Mouse (Mus musculus) MEL (cell line): ENCODE results near the gene Sec1.

Source experiments
- CHD2 ChIP-seq: IDR thresholded peaks from 2 replicates; pipeline ENCODE4 v1.6.1; 2011; ENCODE audit warnings: low read length, improper control_type of control experiment
- CTCF ChIP-seq, 3 experiments: IDR thresholded peaks in 2 of 3; conservative IDR thresholded peaks in 1 of 3; 2 replicates each; pipeline ENCODE4 v1.5.1; 2011 to 2012; ENCODE audit warnings: low read length in 3 of 3, low read depth in 2 of 3, mild to moderate bottlenecking in 2 of 3, improper control_type of control experiment in 1 of 3, inconsistent platforms in 1 of 3, mixed read lengths in 1 of 3, moderate library complexity in 1 of 3; ENCODE audit not compliant: control insufficient read depth in 1 of 3, insufficient read depth in 1 of 3, poor library complexity in 1 of 3, severe bottlenecking in 1 of 3
- HCFC1 ChIP-seq: IDR thresholded peaks from 2 replicates; pipeline ENCODE4 v1.6.1; 2012; ENCODE audit warnings: low read depth, mild to moderate bottlenecking, inconsistent platforms, low read length, improper control_type of control experiment, moderate library complexity
- POLR2A ChIP-seq, 2 experiments: IDR thresholded peaks; 2 replicates each; pipeline ENCODE4 v1.6.1; 2011 to 2012; ENCODE audit warnings: low read length in 2 of 2, mild to moderate bottlenecking in 2 of 2, control low read depth in 1 of 2, improper control_type of control experiment in 1 of 2, low read depth in 1 of 2, moderate library complexity in 1 of 2; ENCODE audit not compliant: control insufficient read depth in 1 of 2, insufficient read depth in 1 of 2, poor library complexity in 1 of 2
- POLR2AphosphoS2 ChIP-seq: IDR thresholded peaks from 2 replicates; pipeline ENCODE4 v1.6.1; 2011; ENCODE audit warnings: low read length, improper control_type of control experiment
- RCOR1 ChIP-seq: IDR thresholded peaks from 2 replicates; pipeline ENCODE4 v1.6.1; 2012; ENCODE audit warnings: low read depth, mild to moderate bottlenecking, inconsistent platforms, low read length, improper control_type of control experiment
- SIN3A ChIP-seq: IDR thresholded peaks from 2 replicates; pipeline ENCODE4 v1.6.1; 2012; ENCODE audit warnings: low read length, improper control_type of control experiment, inconsistent platforms
- TAL1 ChIP-seq: IDR thresholded peaks from 2 replicates; pipeline ENCODE4 v1.6.1; 2012; ENCODE audit warnings: mild to moderate bottlenecking, inconsistent platforms, low read length, moderate library complexity, mixed read lengths
- TCF12 ChIP-seq: IDR thresholded peaks from 2 replicates; pipeline ENCODE4 v1.6.1; 2014; ENCODE audit warnings: low read depth, mild to moderate bottlenecking, inconsistent platforms, low read length, improper control_type of control experiment, moderate library complexity

DNA sequence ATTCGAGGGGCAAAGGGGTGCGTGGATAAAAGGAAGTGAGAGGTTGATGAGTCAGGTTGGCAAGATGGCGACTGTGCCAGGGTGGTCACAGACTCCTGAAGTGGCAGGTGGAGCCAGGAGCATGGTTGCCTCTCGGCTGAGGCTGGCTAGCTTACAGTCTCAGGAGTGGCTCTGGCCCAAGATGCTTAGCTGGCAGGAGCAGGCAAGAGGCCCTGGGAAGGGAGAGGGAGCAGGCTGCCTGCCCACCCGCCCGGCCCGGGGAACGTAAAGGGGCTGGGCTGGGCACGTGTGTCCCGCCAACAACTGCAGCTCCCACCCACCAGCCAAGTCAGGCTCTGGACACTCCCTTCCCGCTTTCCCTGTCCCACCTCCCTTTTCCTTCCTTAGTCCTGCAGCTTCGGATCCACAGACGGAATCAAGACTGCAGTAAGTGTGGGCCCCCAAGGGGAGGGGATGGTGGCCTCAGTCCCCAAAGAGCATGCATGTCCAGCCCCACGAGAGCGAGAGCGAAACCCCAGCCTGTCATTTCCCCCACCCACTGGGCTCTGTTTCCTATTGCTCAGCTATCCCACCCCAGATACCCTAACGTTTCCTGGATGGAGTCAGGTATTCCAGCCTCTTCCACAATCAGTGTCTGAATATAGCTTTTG is 52.7 kb downstream of the Sec1 start:
- TF ChIP-seq CTCF (IDR thresholded peaks at IDR 0.05 in 2 of 3, conservative IDR thresholded peaks at IDR 0.05 in 1 of 3; ENCODE audit: control insufficient read depth in 1 of 3, insufficient read depth in 1 of 3, low read depth in 2 of 3, low read length in 3 of 3, poor library complexity in 1 of 3, severe bottlenecking in 1 of 3), result no peak
- TF ChIP-seq CHD2, result no peak
- no peak for TF ChIP-seq SIN3A
- TF ChIP-seq HCFC1, result no peak
- TF ChIP-seq TCF12, result no peak
- TF ChIP-seq POLR2AphosphoS2, result no peak
- no peak for TF ChIP-seq TAL1
- no peak for TF ChIP-seq POLR2A (IDR thresholded peaks at IDR 0.05; ENCODE audit: control insufficient read depth in 1 of 2, insufficient read depth in 1 of 2, low read depth in 1 of 2, low read length in 2 of 2, poor library complexity in 1 of 2)
- TF ChIP-seq RCOR1, result no peak
